Mouse (Mus musculus) CH12.LX (cell line): Measurements from ENCODE around the gene Mllt3. TPM values are rescaled to one million over a fixed set of nuclear protein-coding genes. Genes with fewer than 3 reads are reported as not detected.
A peak's percentile ranks its signal among the peaks of the same experiment; 100 is the strongest.

Experiments used
- DNase-seq: peaks from one replicate; pipeline ENCODE4 v3.0.0-alpha.2; 2013; ENCODE audit errors: extremely low read depth
- H3K27ac ChIP-seq: 2 replicates; pipeline ENCODE4 v1.5.1; 2012; ENCODE audit warnings: low read depth, mild to moderate bottlenecking, control low read depth, moderate library complexity; ENCODE audit not compliant: insufficient read depth
- H3K27me3 ChIP-seq: replicated peaks from 2 replicates; pipeline ENCODE3; 2012; ENCODE audit warnings: inconsistent platforms
- H3K36me3 ChIP-seq, 2 experiments: replicated peaks in 1 of 2; 2 replicates each; pipeline versions ENCODE3 to v1.6.1; 2012; ENCODE audit warnings: inconsistent platforms in 1 of 2, low read length in 1 of 2, mild to moderate bottlenecking in 1 of 2, mixed read lengths in 1 of 2, moderate library complexity in 1 of 2; ENCODE audit not compliant: control insufficient read depth in 1 of 2, insufficient read depth in 1 of 2
- H3K4me1 ChIP-seq, 2 experiments: 2 replicates each; pipeline ENCODE4 v1.6.1; 2012; ENCODE audit warnings: inconsistent platforms in 1 of 2, moderate library complexity in 1 of 2; ENCODE audit not compliant: insufficient read depth in 2 of 2, control insufficient read depth in 1 of 2
- H3K4me2 ChIP-seq: 2 replicates; pipeline ENCODE4 v1.6.1; 2012; ENCODE audit warnings: low read depth, mild to moderate bottlenecking, control low read depth; ENCODE audit not compliant: poor library complexity, insufficient read depth, severe bottlenecking
- H3K4me3 ChIP-seq, 3 experiments: fragments of 150-350 bp in 1 of 3; sonication (generic) in 1 of 3; replicated peaks in 1 of 3; 2 replicates each; pipeline versions ENCODE3 to v1.5.1; 2011 to 2012; ENCODE audit warnings: low read depth in 2 of 3, low read length in 2 of 3, mild to moderate bottlenecking in 2 of 3, moderate library complexity in 2 of 3, control low read depth in 1 of 3, improper control_type of control experiment in 1 of 3, inconsistent platforms in 1 of 3, mixed read lengths in 1 of 3; ENCODE audit not compliant: poor library complexity in 1 of 3
- H3K79me2 ChIP-seq: replicated peaks from 2 replicates; pipeline ENCODE4 v1.6.1; 2012; ENCODE audit warnings: mild to moderate bottlenecking, moderate library complexity; ENCODE audit not compliant: control insufficient read depth, poor library complexity, insufficient read depth, severe bottlenecking; ENCODE audit errors: extremely low read depth
- H3K9ac ChIP-seq: 2 replicates; pipeline ENCODE4 v1.6.1; 2012; ENCODE audit warnings: low read depth, mild to moderate bottlenecking, control low read depth, moderate library complexity; ENCODE audit not compliant: insufficient read depth
- H3K9me3 ChIP-seq: replicated peaks from 2 replicates; pipeline ENCODE3; 2012; ENCODE audit warnings: low read length, inconsistent platforms, mixed read lengths
- BHLHE40 ChIP-seq: IDR thresholded peaks from 2 replicates; pipeline ENCODE4 v1.6.1; 2011; ENCODE audit warnings: mild to moderate bottlenecking, low read depth, low read length, improper control_type of control experiment
- CHD1 ChIP-seq: IDR thresholded peaks from 2 replicates; pipeline ENCODE4 v1.6.1; 2012; ENCODE audit warnings: low read depth, low read length, improper control_type of control experiment, inconsistent platforms
- JUN ChIP-seq: IDR thresholded peaks from 2 replicates; pipeline ENCODE4 v1.6.1; 2011; ENCODE audit warnings: low read depth, mild to moderate bottlenecking, low read length, improper control_type of control experiment, moderate library complexity; ENCODE audit not compliant: insufficient read depth
- JUND ChIP-seq: conservative IDR thresholded peaks from 2 replicates; pipeline ENCODE4 v1.6.1; 2011; ENCODE audit warnings: low read depth, low read length, improper control_type of control experiment
- KAT2A ChIP-seq: IDR thresholded peaks from 2 replicates; pipeline ENCODE4 v1.6.1; 2012; ENCODE audit warnings: low read length, improper control_type of control experiment, inconsistent platforms; ENCODE audit not compliant: insufficient replicate concordance
- MAFK ChIP-seq: IDR thresholded peaks from 2 replicates; pipeline ENCODE4 v1.6.1; 2011; ENCODE audit warnings: low read length, improper control_type of control experiment; ENCODE audit not compliant: insufficient replicate concordance
- MXI1 ChIP-seq: IDR thresholded peaks from 2 replicates; pipeline ENCODE4 v1.6.1; 2011; ENCODE audit warnings: mild to moderate bottlenecking, low read depth, low read length, improper control_type of control experiment
- MYC ChIP-seq: IDR thresholded peaks from 2 replicates; pipeline ENCODE4 v1.6.1; 2011; ENCODE audit warnings: low read depth, mild to moderate bottlenecking, improper control_type of control experiment, low read length
- POLR2A ChIP-seq: IDR thresholded peaks from 2 replicates; pipeline ENCODE4 v1.6.1; 2011; ENCODE audit warnings: low read depth, mild to moderate bottlenecking, improper control_type of control experiment, low read length
- SIN3A ChIP-seq: IDR thresholded peaks from 2 replicates; pipeline ENCODE4 v1.6.1; 2012; ENCODE audit warnings: low read length, improper control_type of control experiment, inconsistent platforms
- SMC3 ChIP-seq: IDR thresholded peaks from 2 replicates; pipeline ENCODE4 v1.6.1; 2011; ENCODE audit warnings: low read depth, low read length, improper control_type of control experiment
- TBP ChIP-seq: conservative IDR thresholded peaks from 2 replicates; pipeline ENCODE4 v1.6.1; 2011; ENCODE audit warnings: low read depth, low read length, improper control_type of control experiment
- TCF12 ChIP-seq: IDR thresholded peaks from 2 replicates; pipeline ENCODE4 v1.6.1; 2014; ENCODE audit warnings: low read depth, mild to moderate bottlenecking, inconsistent platforms, low read length, improper control_type of control experiment
- USF2 ChIP-seq: conservative IDR thresholded peaks from 2 replicates; pipeline ENCODE4 v1.6.1; 2011; ENCODE audit warnings: low read depth, low read length, improper control_type of control experiment
- ZC3H11A ChIP-seq: IDR thresholded peaks from 2 replicates; pipeline ENCODE4 v1.6.1; 2012; ENCODE audit warnings: low read depth, mild to moderate bottlenecking, inconsistent platforms, low read length, improper control_type of control experiment
- ZNF384 ChIP-seq: IDR thresholded peaks from 2 replicates; pipeline ENCODE4 v1.6.1; 2012; ENCODE audit warnings: low read depth, low read length, improper control_type of control experiment, inconsistent platforms
- dilution Hi-C: fragments of 300-500 bp; cut with MboI; formaldehyde crosslinking; loops from 2 replicates; pipeline ENCODE4 v1.14.3; 2020; ENCODE audit warnings: low sequenced_read_pairs; ENCODE audit not compliant: extremely low pct_unique_long_range_greater_than_20kb, extremely low pct_ligation_motif_present
- in situ Hi-C: fragments of 300-500 bp; cut with MboI; formaldehyde crosslinking; loops from 3 replicates; pipeline ENCODE4 v1.14.3; 2019; ENCODE audit warnings: low sequenced_read_pairs, low pct_ligation_motif_present, low pct_unique_long_range_greater_than_20kb, mixed read lengths
- polyA plus RNA-seq: library from polyadenylated mRNA; unstranded; fragments of >175 nt; gene quantifications from 2 replicates; pipeline ENCODE4 v1.2.1, GENCODE M21; 2012; ENCODE audit warnings: low read depth; ENCODE audit not compliant: insufficient read length
- total RNA-seq, 2 experiments: library from RNA; depleted of rRNA; stranded (reverse); fragments of 300-350 nt in 1 of 2; fragments of >200 nt in 1 of 2; gene quantifications; 2 replicates each; pipeline ENCODE4 v1.2.3; 2012 to 2014

The Mllt3 gene
- total and polyA plus RNA-seq, 3 experiments = 8.3 to 20.9 (median 10.1) TPM

DNA sequence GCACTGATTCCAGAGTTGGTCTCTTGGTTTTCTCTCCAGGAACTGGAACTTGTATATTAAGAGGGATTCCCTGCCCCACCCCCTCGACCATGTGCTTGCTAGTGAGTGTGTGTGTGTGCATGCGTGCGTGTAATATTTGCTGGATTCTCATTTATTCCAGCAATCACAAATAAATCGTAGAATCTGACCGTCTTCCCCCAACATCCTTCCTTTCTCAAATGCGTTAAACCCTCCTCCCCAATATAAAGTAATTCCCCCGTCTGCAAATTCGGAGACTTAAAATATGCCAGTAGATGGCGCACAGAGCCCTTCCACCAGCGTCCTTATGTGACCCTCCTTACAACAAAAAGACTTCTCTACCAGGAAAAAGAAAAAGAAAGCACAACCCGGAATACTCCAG lies 2.2 kb upstream of the Mllt3 start (continued):
- no peak for TF ChIP-seq KAT2A
- peak; percentile 88 for TF ChIP-seq SMC3
- 0 out of 2 replicates have a peak, but pooled peaks have one; percentile 7 for TF ChIP-seq MAFK
- TF ChIP-seq JUND = no peak
- TF ChIP-seq MXI1 = peak; percentile 98
- peak; percentile 48; the same call in 1 of the 2 replicates for TF ChIP-seq BHLHE40
- TF ChIP-seq JUN = no peak
- no peak for TF ChIP-seq POLR2A

DNA sequence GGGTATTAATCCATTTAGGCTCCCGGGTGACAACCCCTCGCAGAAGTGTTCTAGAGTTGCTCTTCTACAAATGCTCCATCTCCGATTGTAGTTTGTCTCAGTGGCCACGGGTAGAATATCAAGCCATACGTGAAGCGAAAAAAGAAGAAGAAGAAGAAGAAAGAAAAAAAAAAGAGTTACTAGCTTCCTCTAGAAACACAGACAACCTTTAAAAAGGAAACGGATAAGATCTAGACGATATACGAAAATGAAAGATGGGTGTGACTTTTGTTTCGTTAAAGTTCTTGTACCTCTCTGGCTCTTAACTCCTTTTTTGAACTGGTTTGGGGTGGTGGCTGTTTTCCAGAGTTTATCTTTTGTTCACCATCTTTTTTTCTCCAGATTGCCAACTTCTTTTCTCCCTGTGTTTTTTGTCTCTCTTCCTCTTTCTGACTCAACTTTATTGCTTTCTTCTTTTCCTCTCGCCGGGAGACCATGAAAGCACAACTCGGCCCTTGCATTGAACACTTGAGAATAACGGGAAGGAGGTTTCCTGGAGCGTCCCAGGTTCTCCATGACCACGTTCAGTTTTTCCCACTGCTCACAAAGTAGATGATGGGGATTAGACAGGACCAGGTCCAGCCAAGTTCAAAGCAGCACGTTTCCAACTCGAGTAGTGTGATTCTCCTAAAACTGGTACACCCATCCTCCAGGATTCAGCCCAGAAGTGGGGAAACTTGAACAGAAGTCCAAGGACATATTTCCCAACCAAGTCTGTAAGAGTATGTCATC lies 1.4 kb upstream of the Mllt3 start:
- H3K27me3 ChIP-seq = no peaks in the 10 kb centered on the region
- peak overlapping the region; percentile 84 for H3K9ac ChIP-seq
- peaks cover 9% of the 10 kb centered on the region for H3K9me3 ChIP-seq
- TF ChIP-seq TCF12 (no peak), SIN3A (peak; percentile 54; the same call in 1 of the 2 replicates), ZNF384 (peak; percentile 62), CHD1 (no peak; the same call in 1 of the 2 replicates), JUN (no peak), MYC (0 out of 2 replicates have a peak, but pooled peaks have one; percentile 29), ZC3H11A (no peak), MXI1 (peak; percentile 50; the same call in 1 of the 2 replicates)
- no peak overlapping the region for H3K27ac ChIP-seq
- peaks cover 0 to 14% of the 10 kb centered on the region in 2 experiments for H3K36me3 ChIP-seq
- peaks cover 0 to 16% of the 10 kb centered on the region in 2 experiments; a peak in 2 of 4 replicates for H3K4me1 ChIP-seq
- dilution Hi-C loops (no loop called here), in situ Hi-C loops (loop anchor here (25.0 kb wide), 2 partner anchors 303 to 672 kb away; no protein-coding TSS in a partner anchor)
- peak overlapping the region; percentile 100 for H3K4me2 ChIP-seq
- H3K4me3 ChIP-seq = peak overlapping the region; percentile 63 to 69 (median 68)
- H3K79me2 ChIP-seq = no peaks in the 10 kb centered on the region; the same call in 1 of the 2 replicates
- DNase-seq = no peak

DNA sequence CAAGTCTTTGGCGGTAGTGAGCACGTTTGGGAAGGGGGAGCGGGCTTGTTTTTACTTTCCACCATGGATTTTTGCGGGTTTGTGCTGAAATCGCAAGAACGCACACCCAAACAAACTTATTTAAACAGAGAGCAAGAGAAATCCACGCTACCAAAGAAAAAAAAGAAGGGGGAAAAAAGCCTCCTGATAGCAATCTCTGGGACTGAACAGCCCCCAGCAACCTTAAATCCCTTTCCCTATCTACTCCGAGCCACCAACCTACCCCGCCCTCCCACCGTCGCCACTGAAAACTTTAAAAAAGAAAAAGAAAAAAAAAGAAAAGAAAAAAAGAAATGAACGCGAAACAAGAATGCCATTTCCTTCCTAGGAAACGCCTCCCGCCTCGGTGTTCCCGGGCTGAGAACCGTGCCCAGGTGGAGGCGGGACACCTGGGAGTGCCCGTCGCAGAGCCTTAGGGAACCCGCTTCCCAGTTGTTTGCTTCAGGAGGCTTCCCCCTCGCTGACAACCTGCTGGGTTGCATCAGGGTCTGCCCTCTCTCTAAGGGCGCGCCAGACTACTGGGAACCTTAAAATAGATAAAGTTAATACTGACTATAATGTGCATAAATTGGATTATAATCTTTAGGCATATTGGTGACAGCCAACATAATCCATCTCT lies 694 bp upstream of the Mllt3 start:
- no peaks in the 10 kb centered on the region; the same call in 1 of the 2 replicates for H3K79me2 ChIP-seq
- dilution Hi-C loops = no loop called here
- H3K36me3 ChIP-seq = peaks cover 0 to 18% of the 10 kb centered on the region in 2 experiments
- no peak overlapping the region for H3K27ac ChIP-seq
- peaks cover 9% of the 10 kb centered on the region for H3K9me3 ChIP-seq
- no peak for TF ChIP-seq USF2
- TF ChIP-seq SIN3A = no peak
- no peak for TF ChIP-seq KAT2A
- no peak for TF ChIP-seq TBP
- no peaks in the 10 kb centered on the region for H3K27me3 ChIP-seq
- peak overlapping the region; percentile 84 for H3K9ac ChIP-seq
- no peak for DNase-seq
- in situ Hi-C loops = loop anchor here (25.0 kb wide), 2 partner anchors 303 to 672 kb away; no protein-coding TSS in a partner anchor
- peak overlapping the region; percentile 63 to 69 (median 68) for H3K4me3 ChIP-seq
- peaks cover 0 to 16% of the 10 kb centered on the region in 2 experiments; a peak in 2 of 4 replicates for H3K4me1 ChIP-seq
- H3K4me2 ChIP-seq = peak overlapping the region; percentile 100
